In genomic region chr6:36881309-36881708, GRCm38 (mm10) we compare ENCODE assay signal across 14 mouse cellular contexts.
A peak's percentile ranks its signal among the peaks of the same experiment; 100 is the strongest.
DNase-seq lines count a peak whose midpoint lies in the region; ATAC-seq and TF ChIP-seq lines count a peak whose summit lies in the region.
"Had no signal": no experiment of that assay in that cellular context is flagged by ENCODE, and none has a peak within 500 bp of the region (broad histone marks: within the 10 kb centered on the region; RNA-seq: fewer than 3 reads in every experiment).

No protein-coding gene starts in this region.

- H3K4me1 ChIP-seq in embryonic facial prominence, embryonic 11.5 days (ENCODE audit: control insufficient read depth, insufficient read depth, low read length), result peaks cover 3% of the 10 kb centered on the region; the same call in 1 of the 2 replicates
- peaks cover 20% of the 10 kb centered on the region for H3K4me1 ChIP-seq in hindbrain, embryonic 15.5 days (replicated peaks)
- peaks cover 29% of the 10 kb centered on the region for H3K4me1 ChIP-seq in midbrain, embryonic 13.5 days (replicated peaks)
- H3K4me1 ChIP-seq: liver, embryonic 12.5 days had no signal

- no peaks in the 10 kb centered on the region for H3K9me3 ChIP-seq in embryonic facial prominence, embryonic 11.5 days (replicated peaks; ENCODE audit: control insufficient read depth, low read length)
- H3K9me3 ChIP-seq in hindbrain, embryonic 15.5 days, result no peaks in the 10 kb centered on the region
- no peaks in the 10 kb centered on the region for H3K9me3 ChIP-seq in midbrain, embryonic 13.5 days
- H3K9me3 ChIP-seq: heart, embryonic 15.5 days; liver, embryonic 12.5 days had no signal

- no peaks in the 10 kb centered on the region for H3K36me3 ChIP-seq in embryonic facial prominence, embryonic 11.5 days (replicated peaks; ENCODE audit: control insufficient read depth, insufficient read depth, low read depth, low read length)
- H3K36me3 ChIP-seq in hindbrain, embryonic 15.5 days, result no peaks in the 10 kb centered on the region
- no peaks in the 10 kb centered on the region for H3K36me3 ChIP-seq in midbrain, embryonic 13.5 days
- H3K36me3 ChIP-seq: heart, embryonic 15.5 days; liver, embryonic 12.5 days had no signal

- WGBS in embryonic facial prominence, embryonic 11.5 days, result 12% methylated on average over 4 of the region's 4 CpGs
- 14% methylated on average over 4 of the region's 4 CpGs for WGBS in hindbrain, embryonic 15.5 days
- 4% methylated on average over 4 of the region's 4 CpGs for WGBS in midbrain, embryonic 13.5 days

- no peak overlapping the region for H3K4me2 ChIP-seq in embryonic facial prominence, embryonic 11.5 days (ENCODE audit: low read depth, low read length)
- H3K4me2 ChIP-seq in hindbrain, embryonic 15.5 days, result peak overlapping the region; percentile 11; the same call in 1 of the 2 replicates
- no peak overlapping the region for H3K4me2 ChIP-seq in midbrain, embryonic 13.5 days (replicated peaks)
- H3K4me2 ChIP-seq: heart, embryonic 15.5 days; liver, embryonic 12.5 days had no signal

- intact Hi-C loops in left cerebral cortex, postnatal 4 days (cut with DNase I), result no loop called here
- intact Hi-C loops in gastrocnemius, postnatal 14 days (cut with DNase I; ENCODE audit: low total_unique reads), result no loop called here

- no peaks in the 10 kb centered on the region for H3K27me3 ChIP-seq in embryonic facial prominence, embryonic 11.5 days (ENCODE audit: control insufficient read depth, insufficient read depth, low read length)
- H3K27me3 ChIP-seq in hindbrain, embryonic 15.5 days, result no peaks in the 10 kb centered on the region
- no peaks in the 10 kb centered on the region for H3K27me3 ChIP-seq in midbrain, embryonic 13.5 days
- H3K27me3 ChIP-seq: heart, embryonic 15.5 days; liver, embryonic 12.5 days had no signal

- H3K9ac ChIP-seq in embryonic facial prominence, embryonic 11.5 days (replicated peaks; ENCODE audit: low read length), result no peak overlapping the region
- no peak overlapping the region for H3K9ac ChIP-seq in hindbrain, embryonic 15.5 days
- H3K9ac ChIP-seq in midbrain, embryonic 13.5 days (replicated peaks), result no peak overlapping the region
- H3K9ac ChIP-seq: heart, embryonic 15.5 days; liver, embryonic 12.5 days had no signal

- TF ChIP-seq POLR2A in brain, embryonic 14.5 days (IDR thresholded peaks at IDR 0.05; ENCODE audit: borderline replicate concordance, extremely low read depth, insufficient read depth, insufficient read length, poor library complexity, severe bottlenecking), result no peak

- peak overlapping the region; percentile 43; the same call in 1 of the 2 replicates for H3K27ac ChIP-seq in embryonic facial prominence, embryonic 11.5 days (replicated peaks; ENCODE audit: low read depth, low read length)
- H3K27ac ChIP-seq in hindbrain, embryonic 15.5 days (replicated peaks), result peak overlapping the region; percentile 58
- peak overlapping the region; percentile 64 for H3K27ac ChIP-seq in midbrain, embryonic 13.5 days
- H3K27ac ChIP-seq: heart, embryonic 15.5 days; liver, embryonic 12.5 days had no signal

- no peak for TF ChIP-seq CTCF in brain, embryonic 14.5 days (IDR thresholded peaks at IDR 0.05; ENCODE audit: borderline replicate concordance, extremely low read depth, insufficient read depth, insufficient read length)

- H3K4me3 ChIP-seq in embryonic facial prominence, embryonic 11.5 days (ENCODE audit: low read depth, low read length), result no peak overlapping the region
- H3K4me3 ChIP-seq in hindbrain, embryonic 15.5 days, result no peak overlapping the region
- no peak overlapping the region for H3K4me3 ChIP-seq in midbrain, embryonic 13.5 days (replicated peaks)
- H3K4me3 ChIP-seq: heart, embryonic 15.5 days; liver, embryonic 12.5 days had no signal

- peak; percentile 63 for DNase-seq in brain, embryonic 14.5 days (ENCODE audit: low read depth)
- DNase-seq in embryonic facial prominence, embryonic 11.5 days (ENCODE audit: low spot score), result no peak
- no peak for DNase-seq in ovary, postnatal 14 days (ENCODE audit: low spot score)
- DNase-seq in left cerebral cortex, postnatal 4 days, result no peak
- no peak for DNase-seq in gastrocnemius, postnatal 14 days
- DNase-seq: cerebellum, adult 9-11 months; gastrocnemius, postnatal 10 days; thymus, postnatal 4 days had no signal

- no peak for ATAC-seq in embryonic facial prominence, embryonic 11.5 days (replicated peaks; ENCODE audit: insufficient number of reproducible peaks, low FRiP score, low TSS enrichment, low read depth)
- peak; percentile 74 for ATAC-seq in hindbrain, embryonic 15.5 days (ENCODE audit: low FRiP score, low read depth)
- ATAC-seq in midbrain, embryonic 13.5 days, result peak; percentile 72
- ATAC-seq: inflammation-experienced regulatory T-cells, adult 6 months; liver, embryonic 12.5 days; lung, postnatal 0 days had no signal
